Mouse (Mus musculus): ENCODE measurements around the gene Zfp786.

GRCm38 (mm10) chr6:47832220-47832619 lies 1.6 kb upstream of the Zfp786 start:
- TF ChIP-seq CTCF (IDR thresholded peaks at IDR 0.05; ENCODE audit: low read depth, low read length) (no peak), GATA2 (IDR thresholded peaks at IDR 0.05; ENCODE audit: borderline replicate concordance, low read depth, low read length) (no peak), GATA1 (IDR thresholded peaks at IDR 0.05; ENCODE audit: borderline replicate concordance, low read length) (no peak)

All from G1E (cell line).